Mouse (Mus musculus) liver, embryonic 13.5 days (tissue): Measurements from ENCODE around the gene Nfib. TPM values are rescaled to one million over a fixed set of nuclear protein-coding genes. Genes with fewer than 3 reads are reported as not detected.

Source experiments
- ATAC-seq: fragments of 200-750 bp; cut with Nextera tagmentation; 2 replicates; pipeline ENCODE4 v1.8.0; 2017; ENCODE audit warnings: low read depth, mild to moderate bottlenecking, moderate number of reproducible peaks, moderate library complexity
- DNase-seq: peaks from one replicate; pipeline ENCODE4 v3.0.0; 2022
- H3K27ac ChIP-seq: fragments of 300-500 bp; sonication (generic); 2 replicates; pipeline ENCODE4 v1.5.1; 2015; ENCODE audit warnings: moderate library complexity, mild to moderate bottlenecking, inconsistent platforms
- H3K27me3 ChIP-seq: fragments of 300-500 bp; sonication (generic); 2 replicates; pipeline ENCODE4 v1.6.1; 2015; ENCODE audit warnings: mild to moderate bottlenecking, inconsistent platforms
- H3K36me3 ChIP-seq: fragments of 300-500 bp; sonication (generic); 2 replicates; pipeline ENCODE4 v1.6.1; 2015; ENCODE audit warnings: mild to moderate bottlenecking, inconsistent platforms
- H3K4me1 ChIP-seq: fragments of 300-500 bp; sonication (generic); replicated peaks from 2 replicates; pipeline ENCODE4 v1.6.1; 2015; ENCODE audit warnings: inconsistent platforms
- H3K4me2 ChIP-seq: fragments of 300-500 bp; sonication (generic); 2 replicates; pipeline ENCODE4 v1.6.1; 2015; ENCODE audit warnings: inconsistent platforms, mild to moderate bottlenecking, moderate library complexity
- H3K4me3 ChIP-seq: fragments of 300-500 bp; sonication (generic); replicated peaks from 2 replicates; pipeline ENCODE4 v1.5.1; 2015; ENCODE audit warnings: mild to moderate bottlenecking, inconsistent platforms
- H3K9ac ChIP-seq: fragments of 300-500 bp; sonication (generic); 2 replicates; pipeline ENCODE4 v1.6.1; 2015; ENCODE audit warnings: mild to moderate bottlenecking, inconsistent platforms
- H3K9me3 ChIP-seq: fragments of 300-500 bp; sonication (generic); replicated peaks from 2 replicates; pipeline ENCODE4 v1.6.1; 2016; ENCODE audit warnings: inconsistent platforms
- WGBS: fragments of 180-500 bp; shearing (Covaris S2); methylation state at CpG from one replicate; pipeline ENCODE4 v1.1.7; 2015; ENCODE audit not compliant: insufficient replicate concordance; 5-methylcytosine and 5-hydroxymethylcytosine counted together
- polyA plus RNA-seq: library from polyadenylated mRNA; unstranded; fragments of >200 nt; fragmentation: Nextera tagmentation; extraction: Ambion mirVana; gene quantifications from 2 replicates; pipeline ENCODE4 v1.2.1, GENCODE M21; 2015

The Nfib gene
- polyA plus RNA-seq, 1 experiment from 2014 or later = 4.9 TPM

- H3K9me3 ChIP-seq = no peaks in the 10 kb centered on the region
- H3K4me3 ChIP-seq = no peak overlapping the region
- no peak overlapping the region for H3K9ac ChIP-seq
- H3K4me2 ChIP-seq = no peak overlapping the region
- WGBS = 39% methylated on average over 6 of the region's 6 CpGs
- ATAC-seq = no peak
- H3K27ac ChIP-seq = no peak overlapping the region
- no peaks in the 10 kb centered on the region for H3K4me1 ChIP-seq
- DNase-seq = no peak
- H3K27me3 ChIP-seq = no peaks in the 10 kb centered on the region
- H3K36me3 ChIP-seq = no peaks in the 10 kb centered on the region
Observed at GRCm38 (mm10) chr4:82643022-82643733, 62.4 kb downstream of the Nfib start.

DNA sequence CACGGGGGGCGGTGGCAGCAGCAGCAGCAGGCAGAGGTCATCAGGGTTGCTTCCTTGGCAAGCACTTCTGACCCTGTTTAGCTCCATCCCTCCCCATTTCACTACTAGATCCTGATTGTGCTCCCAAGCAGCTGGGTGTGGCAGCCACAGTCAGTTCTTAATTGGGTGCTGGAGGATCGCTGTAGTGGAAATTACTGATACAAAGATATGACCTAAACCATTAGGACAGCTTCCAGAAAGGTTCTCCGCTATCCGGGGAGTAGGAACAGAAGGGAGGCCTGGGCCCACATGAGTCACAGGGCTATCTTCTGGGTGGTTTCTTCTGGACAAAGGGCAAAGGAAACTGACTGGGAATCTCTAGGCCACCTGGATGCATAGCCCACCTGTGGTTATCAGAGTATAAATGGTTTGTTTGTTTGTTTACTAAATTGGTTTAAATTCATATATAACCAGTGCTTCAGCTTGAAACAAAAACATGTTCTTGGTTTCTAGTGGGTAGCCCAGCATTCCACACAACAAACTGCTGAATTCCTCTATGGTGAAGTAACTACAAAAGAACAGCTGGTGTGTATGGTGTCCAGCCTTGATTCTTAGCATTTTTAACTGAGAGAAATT is 64.4 kb downstream of the Nfib start:
- 71% methylated on average over 5 of the region's 5 CpGs for WGBS
- ATAC-seq (no peak), DNase-seq (no peak)
- no peak overlapping the region for H3K27ac ChIP-seq
- H3K9me3 ChIP-seq = no peaks in the 10 kb centered on the region
- no peak overlapping the region for H3K9ac ChIP-seq
- H3K36me3 ChIP-seq = no peaks in the 10 kb centered on the region
- no peak overlapping the region for H3K4me3 ChIP-seq
- no peaks in the 10 kb centered on the region for H3K4me1 ChIP-seq
- no peak overlapping the region for H3K4me2 ChIP-seq
- H3K27me3 ChIP-seq = no peaks in the 10 kb centered on the region

DNA sequence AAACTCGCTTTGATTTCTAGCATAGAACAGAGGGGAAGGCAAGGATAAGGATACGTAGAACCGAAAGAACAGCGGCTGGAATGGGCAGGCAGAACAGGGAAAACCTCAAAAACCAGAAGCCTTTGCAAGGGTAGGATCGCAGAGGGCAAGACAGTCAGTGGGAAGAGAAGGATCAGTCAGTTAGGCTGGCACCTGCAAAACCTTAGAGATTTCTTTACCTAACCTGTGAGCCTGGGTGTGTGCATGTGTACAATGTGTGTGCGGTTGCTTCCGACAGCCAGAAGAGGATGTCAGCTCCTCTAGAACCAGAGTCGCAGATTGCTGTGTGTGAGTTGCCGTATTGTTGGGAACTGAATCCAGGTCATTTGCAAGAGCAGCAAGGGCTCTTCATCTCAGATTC is 67.3 kb downstream of the Nfib start:
- Histone ChIP-seq H3K27me3 (no peaks in the 10 kb centered on the region), H3K36me3 (no peaks in the 10 kb centered on the region), H3K4me2 (no peak overlapping the region), H3K9ac (no peak overlapping the region), H3K9me3 (no peaks in the 10 kb centered on the region), H3K4me3 (no peak overlapping the region), H3K27ac (no peak overlapping the region), H3K4me1 (no peaks in the 10 kb centered on the region)
- WGBS = 80% methylated on average over 9 of the region's 9 CpGs
- DNase-seq (no peak), ATAC-seq (no peak)

DNA sequence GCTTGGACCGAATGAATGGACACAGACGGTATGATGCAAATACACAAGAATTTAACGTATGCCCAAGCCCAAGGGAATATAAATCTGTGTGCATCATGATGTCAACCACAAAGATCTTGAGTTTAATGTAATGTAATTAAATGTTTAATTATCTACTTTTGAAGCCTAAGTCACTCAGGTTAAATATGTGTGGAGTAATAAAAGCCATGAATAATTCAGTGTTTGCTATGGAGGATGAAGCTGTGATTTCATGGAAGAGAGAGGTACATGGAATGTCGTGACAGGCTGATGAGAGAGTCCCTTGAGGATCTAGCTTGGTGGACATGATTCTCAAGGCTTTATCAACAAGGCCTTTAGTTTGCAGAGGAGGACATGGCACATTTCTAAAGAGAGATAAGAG is 67.9 kb downstream of the Nfib start:
- Histone ChIP-seq H3K27me3 (no peaks in the 10 kb centered on the region), H3K4me1 (no peaks in the 10 kb centered on the region), H3K9me3 (no peaks in the 10 kb centered on the region), H3K4me3 (no peak overlapping the region), H3K9ac (no peak overlapping the region), H3K27ac (no peak overlapping the region), H3K4me2 (no peak overlapping the region), H3K36me3 (no peaks in the 10 kb centered on the region)
- WGBS = 69% methylated on average over 4 of the region's 4 CpGs
- no peak for ATAC-seq
- DNase-seq = no peak

- H3K4me2 ChIP-seq = no peak overlapping the region
- H3K4me3 ChIP-seq = no peak overlapping the region
- WGBS = 72% methylated on average over 5 of the region's 5 CpGs
- no peak overlapping the region for H3K27ac ChIP-seq
- no peak for DNase-seq
- no peaks in the 10 kb centered on the region for H3K4me1 ChIP-seq
- H3K9me3 ChIP-seq = no peaks in the 10 kb centered on the region
- H3K27me3 ChIP-seq = no peaks in the 10 kb centered on the region
- H3K36me3 ChIP-seq = no peaks in the 10 kb centered on the region
- ATAC-seq = no peak
- H3K9ac ChIP-seq = no peak overlapping the region
Observed at GRCm38 (mm10) chr4:82636658-82637057, 68.9 kb downstream of the Nfib start.

GRCm38 (mm10) chr4:82635881-82636280 is 69.7 kb downstream of the Nfib start:
- no peak overlapping the region for H3K4me2 ChIP-seq
- 50% methylated on average over 5 of the region's 5 CpGs for WGBS
- no peaks in the 10 kb centered on the region for H3K27me3 ChIP-seq
- ATAC-seq (no peak), DNase-seq (no peak)
- H3K4me1 ChIP-seq = no peaks in the 10 kb centered on the region
- H3K9me3 ChIP-seq = no peaks in the 10 kb centered on the region
- H3K36me3 ChIP-seq = no peaks in the 10 kb centered on the region
- H3K4me3 ChIP-seq = no peak overlapping the region
- no peak overlapping the region for H3K27ac ChIP-seq
- H3K9ac ChIP-seq = no peak overlapping the region

- DNase-seq = no peak
- 74% methylated on average over 11 of the region's 11 CpGs for WGBS
- Histone ChIP-seq H3K9me3 (no peaks in the 10 kb centered on the region), H3K4me2 (no peak overlapping the region), H3K27me3 (no peaks in the 10 kb centered on the region), H3K4me1 (no peaks in the 10 kb centered on the region), H3K9ac (no peak overlapping the region), H3K36me3 (no peaks in the 10 kb centered on the region), H3K27ac (no peak overlapping the region), H3K4me3 (no peak overlapping the region)
- no peak for ATAC-seq
Observed at GRCm38 (mm10) chr4:82635118-82635517, 70.4 kb downstream of the Nfib start.

DNA sequence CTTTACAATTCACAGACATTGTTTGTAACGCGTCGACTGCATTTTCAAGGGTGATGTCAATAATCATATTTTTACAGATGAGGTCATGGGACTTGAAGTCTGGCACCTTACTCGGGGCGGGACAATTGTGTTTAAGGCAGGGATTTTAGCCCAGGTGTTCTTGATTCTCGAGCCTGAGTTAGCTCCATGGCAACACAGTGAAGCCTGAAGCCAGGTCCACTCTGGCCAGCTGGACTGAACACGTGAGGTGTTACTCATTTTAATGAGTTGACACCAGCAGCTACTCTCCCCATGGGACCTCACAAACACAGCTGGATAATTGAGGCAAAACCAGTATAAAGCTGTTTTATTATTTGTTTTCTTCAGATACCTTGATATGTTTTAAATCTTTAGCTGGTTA is 71.2 kb downstream of the Nfib start:
- no peak overlapping the region for H3K4me3 ChIP-seq
- 70% methylated on average over 7 of the region's 7 CpGs for WGBS
- H3K27me3 ChIP-seq = no peaks in the 10 kb centered on the region
- no peak for ATAC-seq
- no peak overlapping the region for H3K9ac ChIP-seq
- DNase-seq = no peak
- no peak overlapping the region for H3K4me2 ChIP-seq
- no peak overlapping the region for H3K27ac ChIP-seq
- no peaks in the 10 kb centered on the region for H3K9me3 ChIP-seq
- H3K36me3 ChIP-seq = no peaks in the 10 kb centered on the region
- H3K4me1 ChIP-seq = no peaks in the 10 kb centered on the region

- WGBS = 44% methylated on average over 8 of the region's 8 CpGs
- no peak for ATAC-seq
Observed at GRCm38 (mm10) chr4:82624285-82625045, 81.1 kb downstream of the Nfib start.

DNA sequence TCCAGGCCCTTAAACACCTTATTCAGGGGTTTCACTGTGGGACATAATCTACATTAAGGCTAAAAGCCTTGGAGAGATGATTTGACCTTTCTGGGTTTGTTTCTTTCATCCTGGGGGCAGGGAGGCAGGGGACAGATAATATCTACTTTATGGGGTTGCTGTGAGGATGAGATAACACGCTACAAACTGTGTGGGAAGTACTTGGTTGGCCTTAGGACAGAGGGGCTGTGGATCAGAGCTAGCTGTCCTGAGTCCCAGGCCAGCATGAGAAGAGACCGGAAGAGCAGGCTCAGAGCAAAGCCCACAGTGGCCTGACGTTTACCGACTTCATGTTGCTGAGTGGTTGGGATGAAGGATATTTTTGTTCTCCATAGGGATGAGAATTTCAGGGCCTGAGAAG is 81.7 kb downstream of the Nfib start:
- WGBS = 26% methylated on average over 4 of the region's 4 CpGs
- no peak overlapping the region for H3K27ac ChIP-seq
- no peak for DNase-seq

More at GRCm38 (mm10) chr4:82624285-82625045, 81.1 kb downstream of the Nfib start:
- no peaks in the 10 kb centered on the region for H3K36me3 ChIP-seq
- no peak overlapping the region for H3K27ac ChIP-seq
- H3K9ac ChIP-seq = no peak overlapping the region
- no peak overlapping the region for H3K4me3 ChIP-seq
- H3K4me1 ChIP-seq = peaks cover 19% of the 10 kb centered on the region
- no peaks in the 10 kb centered on the region for H3K27me3 ChIP-seq
- no peak for DNase-seq
- no peaks in the 10 kb centered on the region for H3K9me3 ChIP-seq
- H3K4me2 ChIP-seq = no peak overlapping the region

DNA sequence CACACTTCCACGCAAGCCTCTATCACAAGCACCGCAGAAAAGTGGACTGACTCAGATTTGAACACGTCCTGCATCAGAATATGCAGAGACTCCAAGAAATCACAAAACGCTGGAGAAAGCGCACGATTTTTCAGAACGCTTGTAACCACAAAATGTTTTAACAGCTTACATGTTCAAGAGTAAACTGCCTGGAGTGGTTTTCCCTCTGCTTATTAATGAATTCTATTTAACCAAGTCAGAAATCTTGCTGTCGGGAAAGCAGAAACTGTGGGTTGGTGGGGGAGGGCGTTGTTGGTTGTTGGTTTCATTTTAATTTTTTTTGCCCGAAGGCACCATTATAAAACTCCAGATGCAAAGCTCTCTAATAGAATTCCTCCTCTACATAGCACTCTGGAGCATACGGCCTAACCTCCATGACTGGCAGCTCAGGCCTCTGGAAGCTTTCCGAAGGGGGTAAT is 82.4 kb downstream of the Nfib start:
- DNase-seq (no peak), ATAC-seq (no peak)
- Histone ChIP-seq H3K9ac (no peak overlapping the region), H3K4me2 (no peak overlapping the region), H3K4me1 (peaks cover 22% of the 10 kb centered on the region), H3K36me3 (no peaks in the 10 kb centered on the region), H3K9me3 (no peaks in the 10 kb centered on the region), H3K4me3 (no peak overlapping the region), H3K27me3 (no peaks in the 10 kb centered on the region), H3K27ac (no peak overlapping the region; the same call in 1 of the 2 replicates)
- 59% methylated on average over 12 of the region's 12 CpGs for WGBS

More for the DNA sequence above, 81.7 kb downstream of the Nfib start:
- Histone ChIP-seq H3K9ac (no peak overlapping the region), H3K4me2 (no peak overlapping the region), H3K4me1 (peaks cover 22% of the 10 kb centered on the region), H3K9me3 (no peaks in the 10 kb centered on the region), H3K4me3 (no peak overlapping the region), H3K27me3 (no peaks in the 10 kb centered on the region), H3K36me3 (no peaks in the 10 kb centered on the region)
- ATAC-seq = no peak
